Mouse (Mus musculus): ENCODE measurements around the gene Clec12a. TPM values are rescaled to one million over a fixed set of nuclear protein-coding genes. Genes with fewer than 3 reads are reported as not detected.
"Not testable (repeated sequence)": the region's sequence is repeated elsewhere in the genome, so short reads cannot be mapped to it uniquely, and the experiment has no call there.

Gene Clec12a
- total RNA-seq (2021): 1 to 10 TPM; 1.4 to 1.5 TPM
- long read RNA-seq, experiment 1, partial matches to known transcripts: 0 of 2 reads
- long read RNA-seq, experiment 1, other reads (novel, unspliced or antisense): 1 of 2 reads
- long read RNA-seq, experiment 2: 0 reads

- DNase-seq: not testable (repeated sequence)
Observed at GRCm38 (mm10) chr6:129342391-129342790, at the start of gene Clec12a. Clec12a (plus strand) TSS chr6:129342691.

GRCm38 (mm10) chr6:129304180-129304579, 38.3 kb upstream of the Clec12a start:
- DNase-seq: no peak

GRCm38 (mm10) chr6:129312499-129312898, 30.0 kb upstream of the Clec12a start:
- DNase-seq: no peak

- no peak for DNase-seq
Observed at GRCm38 (mm10) chr6:129314655-129315168, 27.8 kb upstream of the Clec12a start.

GRCm38 (mm10) chr6:129315698-129316097, 26.8 kb upstream of the Clec12a start:
- DNase-seq: no peak

- DNase-seq: no peak
Observed at GRCm38 (mm10) chr6:129316463-129316862, 26.0 kb upstream of the Clec12a start.

GRCm38 (mm10) chr6:129318395-129318794, 24.1 kb upstream of the Clec12a start:
- DNase-seq: no peak

GRCm38 (mm10) chr6:129319331-129319730, 23.2 kb upstream of the Clec12a start:
- no peak for DNase-seq

GRCm38 (mm10) chr6:129326016-129326415, 16.5 kb upstream of the Clec12a start:
- DNase-seq: no peak

- no peak for DNase-seq
Observed at GRCm38 (mm10) chr6:129326568-129327150, 15.8 kb upstream of the Clec12a start.

GRCm38 (mm10) chr6:129331610-129332009, 10.9 kb upstream of the Clec12a start, which contains the start of gene 4922502D21Rik:
4922502D21Rik (minus strand) TSS chr6:129331796.
- no peak for DNase-seq

- DNase-seq: peak; percentile 59
Observed at GRCm38 (mm10) chr6:129333674-129334078, 8.8 kb upstream of the Clec12a start.

GRCm38 (mm10) chr6:129337751-129338150, 4.7 kb upstream of the Clec12a start:
- DNase-seq: no peak

- DNase-seq: no peak
Observed at GRCm38 (mm10) chr6:129344408-129344807, 1.9 kb downstream of the Clec12a start.

- DNase-seq: no peak
Observed at GRCm38 (mm10) chr6:129349524-129350352, 7.2 kb downstream of the Clec12a start.

GRCm38 (mm10) chr6:129351091-129351490, 8.6 kb downstream of the Clec12a start:
- DNase-seq: no peak

GRCm38 (mm10) chr6:129355774-129356173, 13.3 kb downstream of the Clec12a start:
- no peak for DNase-seq

- no peak for DNase-seq
Observed at GRCm38 (mm10) chr6:129356430-129356829, 13.9 kb downstream of the Clec12a start.

- no peak for DNase-seq
Observed at GRCm38 (mm10) chr6:129359515-129359914, 17.0 kb downstream of the Clec12a start.

GRCm38 (mm10) chr6:129363942-129364341, 21.5 kb downstream of the Clec12a start:
- DNase-seq: no peak

- DNase-seq: peak; percentile 58
Observed at GRCm38 (mm10) chr6:129365959-129366359, 23.5 kb downstream of the Clec12a start.

- DNase-seq: no peak
Observed at GRCm38 (mm10) chr6:129369374-129370132, 27.1 kb downstream of the Clec12a start.
